Mouse (Mus musculus) hematopoietic stem cell, adult 5-6 weeks (primary cell): ENCODE data around the gene Fmo1. TPM values are rescaled to one million over a fixed set of nuclear protein-coding genes. Genes with fewer than 3 reads are reported as not detected.

Experiments
- ATAC-seq, 2 experiments: fragments of 125-278 bp in 1 of 2; replicated peaks in 1 of 2; 2 replicates each; pipeline ENCODE4 v1.8.0; 2016 to 2017; ENCODE audit warnings: inconsistent platforms in 2 of 2, mild to moderate bottlenecking in 2 of 2, moderate number of reproducible peaks in 2 of 2, low read depth in 1 of 2, moderate TSS enrichment in 1 of 2; ENCODE audit not compliant: low FRiP score in 2 of 2, poor library complexity in 2 of 2, severe bottlenecking in 2 of 2, insufficient read depth in 1 of 2, low TSS enrichment in 1 of 2
- total RNA-seq: library from RNA; stranded (forward); fragments of 172-1452, 232-1000 nt; gene quantifications from 2 replicates; pipeline ENCODE4 v1.2.3, GENCODE M21; 2017

The Fmo1 gene
- total RNA-seq, 1 experiment from 2014 or later: 2.0 TPM

- ATAC-seq: no peak
Observed at GRCm38 (mm10) chr1:162865493-162865830, 948 bp downstream of the Fmo1 start.

GRCm38 (mm10) chr1:162864816-162865492, 1.5 kb downstream of the Fmo1 start:
- no peak for ATAC-seq

GRCm38 (mm10) chr1:162864279-162864678, 2.1 kb downstream of the Fmo1 start:
- ATAC-seq: no peak

- ATAC-seq: no peak
Observed at GRCm38 (mm10) chr1:162863579-162863978, 2.8 kb downstream of the Fmo1 start.

GRCm38 (mm10) chr1:162862328-162862727, 4.1 kb downstream of the Fmo1 start:
- ATAC-seq: no peak

- no peak for ATAC-seq
Observed at GRCm38 (mm10) chr1:162859996-162860605, 6.3 kb downstream of the Fmo1 start.

GRCm38 (mm10) chr1:162859545-162859976, 6.8 kb downstream of the Fmo1 start:
- ATAC-seq: no peak

- no peak for ATAC-seq
Observed at GRCm38 (mm10) chr1:162858748-162859130, 7.7 kb downstream of the Fmo1 start.

GRCm38 (mm10) chr1:162857766-162858747, 8.4 kb downstream of the Fmo1 start:
- ATAC-seq: no peak

- no peak for ATAC-seq
Observed at GRCm38 (mm10) chr1:162853812-162854482, 12.5 kb downstream of the Fmo1 start.

GRCm38 (mm10) chr1:162847554-162847953, 18.9 kb downstream of the Fmo1 start:
- no peak for ATAC-seq

- no peak for ATAC-seq
Observed at GRCm38 (mm10) chr1:162840211-162840610, 26.2 kb downstream of the Fmo1 start.

- ATAC-seq: no peak
Observed at GRCm38 (mm10) chr1:162838976-162839375, 27.4 kb downstream of the Fmo1 start.

- ATAC-seq: no peak
Observed at GRCm38 (mm10) chr1:162834342-162834741, 32.1 kb downstream of the Fmo1 start.

GRCm38 (mm10) chr1:162832574-162832953, 33.8 kb downstream of the Fmo1 start:
- ATAC-seq: no peak

GRCm38 (mm10) chr1:162831838-162832573, 34.4 kb downstream of the Fmo1 start:
- no peak for ATAC-seq

GRCm38 (mm10) chr1:162819280-162819679, 47.1 kb downstream of the Fmo1 start:
- no peak for ATAC-seq
